Mouse (Mus musculus) lung, postnatal 0 days (tissue): ENCODE data around the gene Cxcl10. TPM values are rescaled to one million over a fixed set of nuclear protein-coding genes. Genes with fewer than 3 reads are reported as not detected.

ENCODE experiments used
- ATAC-seq: fragments of 200-750 bp; cut with Nextera tagmentation; 2 replicates; pipeline ENCODE4 v1.8.0; 2017; ENCODE audit warnings: moderate library complexity
- DNase-seq: peaks from one replicate; pipeline ENCODE4 v3.0.0-alpha.2; 2016; ENCODE audit warnings: low spot score
- H3K27ac ChIP-seq: fragments of 300-500 bp; sonication (generic); 2 replicates; pipeline ENCODE4 v1.5.1; 2014; ENCODE audit warnings: antibody characterized with exemption, mild to moderate bottlenecking, low read length, mixed read lengths
- H3K27me3 ChIP-seq: fragments of 300-500 bp; sonication (generic); replicated peaks from 2 replicates; pipeline ENCODE4 v1.6.1; 2014; ENCODE audit warnings: low read length, mixed read lengths; ENCODE audit not compliant: insufficient read depth
- H3K36me3 ChIP-seq: fragments of 300-500 bp; sonication (generic); 2 replicates; pipeline ENCODE4 v1.6.1; 2014; ENCODE audit warnings: low read length, mixed read lengths; ENCODE audit not compliant: insufficient read depth
- H3K4me1 ChIP-seq: fragments of 300-500 bp; sonication (generic); 2 replicates; pipeline ENCODE4 v1.6.1; 2014; ENCODE audit warnings: antibody characterized with exemption, low read depth, low read length, mixed read lengths; ENCODE audit not compliant: insufficient read depth
- H3K4me2 ChIP-seq: fragments of 300-500 bp; sonication (generic); replicated peaks from 2 replicates; pipeline ENCODE4 v1.6.1; 2014; ENCODE audit warnings: low read depth, mild to moderate bottlenecking, low read length, moderate library complexity, mixed read lengths
- H3K4me3 ChIP-seq: fragments of 300-500 bp; sonication (generic); 2 replicates; pipeline ENCODE4 v1.5.1; 2014; ENCODE audit warnings: low read depth, low read length
- H3K9ac ChIP-seq: fragments of 300-500 bp; sonication (generic); replicated peaks from 2 replicates; pipeline ENCODE4 v1.6.1; 2014; ENCODE audit warnings: low read depth, mild to moderate bottlenecking
- H3K9me3 ChIP-seq: fragments of 300-500 bp; sonication (generic); 2 replicates; pipeline ENCODE4 v1.6.1; 2016; ENCODE audit warnings: low read length, mixed read lengths
- CTCF ChIP-seq: IDR thresholded peaks from 2 replicates; pipeline ENCODE4 v1.5.1; 2016; ENCODE audit warnings: antibody characterized with exemption, mild to moderate bottlenecking
- EP300 ChIP-seq: IDR thresholded peaks from 2 replicates; pipeline ENCODE4 v1.6.1; 2016; ENCODE audit warnings: antibody characterized with exemption, mild to moderate bottlenecking, control low read depth
- WGBS: fragments of 180-500 bp; shearing (Covaris S2); extraction: QIAGEN DNeasy Blood & Tissue Kit; methylation state at CpG from one replicate; pipeline ENCODE4 v1.1.7; 2014; 5-methylcytosine and 5-hydroxymethylcytosine counted together
- polyA plus RNA-seq: library from polyadenylated mRNA; unstranded; fragments of >200 nt; fragmentation: Nextera tagmentation; extraction: Ambion mirVana; gene quantifications from 2 replicates; pipeline ENCODE4 v1.2.1, GENCODE M21; 2015

Gene Cxcl10
- polyA plus RNA-seq, 1 experiment from 2014 or later, result 0.49 TPM

DNA sequence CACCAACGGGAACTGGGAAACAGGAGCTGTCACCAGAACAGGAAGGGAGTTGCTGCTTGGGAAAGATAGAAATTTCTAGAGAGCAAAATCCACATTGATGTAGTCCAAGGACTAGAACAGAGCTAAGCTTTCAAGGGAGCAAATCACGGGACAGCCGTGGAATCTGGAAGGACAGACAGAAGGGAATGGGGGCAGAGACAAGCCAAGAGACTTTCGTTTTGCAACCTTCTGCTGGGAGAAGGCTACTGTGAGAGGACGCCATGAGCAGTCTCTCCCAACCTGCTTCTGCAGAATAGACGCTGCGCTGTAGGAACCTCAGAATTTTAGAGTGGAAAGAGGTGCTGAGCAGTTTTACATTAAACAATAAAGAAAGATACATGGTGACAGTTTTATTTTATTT, 1.0 kb upstream of the Cxcl10 start:
- H3K27me3 ChIP-seq, result no peaks in the 10 kb centered on the region
- ATAC-seq, result no peak
- no peaks in the 10 kb centered on the region for H3K36me3 ChIP-seq
- TF ChIP-seq EP300 (no peak), CTCF (no peak)
- H3K4me3 ChIP-seq, result no peak overlapping the region
- no peaks in the 10 kb centered on the region for H3K9me3 ChIP-seq
- whole genome bisulfite sequencing, result 78% methylated on average over 7 of the region's 7 CpGs
- no peak for DNase-seq
- no peak overlapping the region for H3K27ac ChIP-seq
- peaks cover 4% of the 10 kb centered on the region; the same call in 1 of the 2 replicates for H3K4me1 ChIP-seq
- no peak overlapping the region for H3K4me2 ChIP-seq
- no peak overlapping the region for H3K9ac ChIP-seq

GRCm38 (mm10) chr5:92345006-92345405, 3.7 kb downstream of the Cxcl10 start:
- Histone ChIP-seq H3K27ac (no peak overlapping the region), H3K4me3 (no peak overlapping the region), H3K27me3 (no peaks in the 10 kb centered on the region), H3K4me2 (no peak overlapping the region), H3K9ac (no peak overlapping the region), H3K36me3 (no peaks in the 10 kb centered on the region), H3K4me1 (peaks cover 4% of the 10 kb centered on the region; the same call in 1 of the 2 replicates), H3K9me3 (no peaks in the 10 kb centered on the region)
- ATAC-seq (no peak), DNase-seq (no peak)
- 83% methylated on average over 8 of the region's 8 CpGs for WGBS
- TF ChIP-seq EP300 (no peak), CTCF (no peak)

DNA sequence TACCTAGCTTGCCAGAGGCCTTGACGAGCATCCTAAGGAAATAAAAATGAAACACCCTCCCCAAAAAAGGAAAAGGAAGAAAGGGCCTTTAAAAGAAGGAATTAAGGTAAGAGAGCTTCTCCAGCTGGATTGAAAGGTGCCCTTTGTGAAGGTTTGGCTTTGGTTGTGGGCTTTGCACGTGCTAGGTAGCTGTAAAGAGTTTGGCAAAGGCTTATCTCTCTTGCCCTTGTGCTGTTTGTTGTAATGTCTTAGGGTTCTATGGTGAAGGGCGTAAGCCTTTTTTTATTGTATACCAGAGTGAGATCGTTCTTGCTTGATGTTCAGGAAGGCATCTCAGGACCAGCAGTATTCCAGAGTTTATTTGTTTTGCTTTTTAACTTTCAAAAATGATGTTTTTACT, 8.1 kb downstream of the Cxcl10 start:
- H3K4me1 ChIP-seq, result no peaks in the 10 kb centered on the region
- no peak overlapping the region for H3K9ac ChIP-seq
- no peaks in the 10 kb centered on the region for H3K36me3 ChIP-seq
- H3K4me2 ChIP-seq, result no peak overlapping the region
- DNase-seq (no peak), ATAC-seq (no peak)
- TF ChIP-seq CTCF (no peak), EP300 (no peak)
- no peak overlapping the region for H3K4me3 ChIP-seq
- no peak overlapping the region for H3K27ac ChIP-seq
- 66% methylated on average over 4 of the region's 4 CpGs for WGBS
- no peaks in the 10 kb centered on the region for H3K27me3 ChIP-seq
- H3K9me3 ChIP-seq, result no peaks in the 10 kb centered on the region

- no peaks in the 10 kb centered on the region for H3K36me3 ChIP-seq
- 74% methylated on average over 3 of the region's 3 CpGs for WGBS
- ATAC-seq (no peak), DNase-seq (no peak)
- no peak overlapping the region for H3K4me3 ChIP-seq
- no peak overlapping the region for H3K27ac ChIP-seq
- no peak overlapping the region for H3K4me2 ChIP-seq
- H3K9me3 ChIP-seq, result no peaks in the 10 kb centered on the region
- TF ChIP-seq CTCF (no peak), EP300 (no peak)
- no peak overlapping the region for H3K9ac ChIP-seq
- 0 out of 2 replicates have a peak, but pooled peaks cover 6% of the 10 kb centered on the region for H3K4me1 ChIP-seq
- H3K27me3 ChIP-seq, result no peaks in the 10 kb centered on the region
These were observed 11.9 kb downstream of the Cxcl10 start for GRCm38 (mm10) chr5:92336743-92337142.

GRCm38 (mm10) chr5:92332359-92332840, 16.3 kb downstream of the Cxcl10 start:
- peak; percentile 87 for DNase-seq
- Histone ChIP-seq H3K36me3 (no peaks in the 10 kb centered on the region), H3K27ac (peak overlapping the region; percentile 68), H3K9me3 (no peaks in the 10 kb centered on the region), H3K9ac (no peak overlapping the region), H3K4me2 (peak overlapping the region; percentile 38), H3K27me3 (no peaks in the 10 kb centered on the region), H3K4me3 (peak overlapping the region; percentile 17), H3K4me1 (0 out of 2 replicates have a peak, but pooled peaks cover 6% of the 10 kb centered on the region)
- 36% methylated on average over 9 of the region's 9 CpGs for WGBS
- ATAC-seq, result peak; percentile 80
- TF ChIP-seq CTCF (no peak), EP300 (no peak)

GRCm38 (mm10) chr5:92331635-92332338, 16.9 kb downstream of the Cxcl10 start, which contains the start of gene Art3:
Art3 (plus strand) TSS chr5:92331827.
- 88% methylated on average over 17 of the region's 17 CpGs for WGBS
- H3K27ac ChIP-seq, result peak within 1 kb of the TSS; percentile 68
- H3K27me3 ChIP-seq, result no peaks in the 10 kb centered on the region
- H3K4me3 ChIP-seq, result peak within 1 kb of the TSS; percentile 17
- ATAC-seq, result no peak
- DNase-seq, result no peak
- peak within 1 kb of the TSS; percentile 38 for H3K4me2 ChIP-seq
- no peaks in the 10 kb centered on the region for H3K36me3 ChIP-seq
- H3K9me3 ChIP-seq, result no peaks in the 10 kb centered on the region
- H3K9ac ChIP-seq, result no peak within 1 kb of the TSS
- H3K4me1 ChIP-seq, result 0 out of 2 replicates have a peak, but pooled peaks cover 6% of the 10 kb centered on the region
- TF ChIP-seq EP300 (no peak), CTCF (no peak)
